In genomic region chr15:78239453-78239852, GRCm38 (mm10) we compare ENCODE assay signal across 8 mouse cellular contexts. TPM values are rescaled to one million over a fixed set of nuclear protein-coding genes. Genes with fewer than 3 reads are reported as not detected.
DNase-seq lines count a peak whose midpoint lies in the region; ATAC-seq lines count a peak whose summit lies in the region.

No protein-coding gene starts in this region.

- H3K9me3 ChIP-seq in liver, embryonic 12.5 days (replicated peaks), result no peaks in the 10 kb centered on the region
- H3K9me3 ChIP-seq in limb, embryonic 10.5 days (replicated peaks), result no peaks in the 10 kb centered on the region

- no peak for ATAC-seq in liver, embryonic 12.5 days
- peak; percentile 36; the same call in 1 of the 2 replicates for ATAC-seq in cerebellum, adult (ENCODE audit: insufficient number of reproducible peaks, low FRiP score, low TSS enrichment)

- H3K4me3 ChIP-seq in liver, embryonic 12.5 days, result no peak overlapping the region
- H3K4me3 ChIP-seq in limb, embryonic 10.5 days, result no peak overlapping the region

- peak; percentile 69 for DNase-seq in liver
- peak; percentile 80 for DNase-seq in MN1 (ENCODE audit: low spot score)
- DNase-seq in gastrocnemius, postnatal 4 days (ENCODE audit: low spot score in 2 of 2), result peak; percentile 45 to 67
- peak; percentile 70 for DNase-seq in limb, embryonic 10.5 days (ENCODE audit: low spot score)
- DNase-seq in retina, postnatal 1 day, result peak; percentile 89
- DNase-seq in urinary bladder, adult 2 months (ENCODE audit: low spot score), result no peak

- H3K4me2 ChIP-seq in liver, embryonic 12.5 days, result no peak overlapping the region

- no peak overlapping the region for H3K27ac ChIP-seq in liver, embryonic 12.5 days
- H3K27ac ChIP-seq in limb, embryonic 10.5 days, result no peak overlapping the region

- no peaks in the 10 kb centered on the region for H3K36me3 ChIP-seq in liver, embryonic 12.5 days
- no peaks in the 10 kb centered on the region for H3K36me3 ChIP-seq in limb, embryonic 10.5 days

- H3K4me1 ChIP-seq in liver, embryonic 12.5 days, result peaks cover 7% of the 10 kb centered on the region
- peaks cover 16% of the 10 kb centered on the region for H3K4me1 ChIP-seq in limb, embryonic 10.5 days

- WGBS in liver, embryonic 12.5 days (ENCODE audit: insufficient replicate concordance), result 19% methylated on average over 10 of the region's 10 CpGs
- WGBS in limb, embryonic 10.5 days, result 31% methylated on average over 10 of the region's 10 CpGs

- H3K9ac ChIP-seq in liver, embryonic 12.5 days, result no peak overlapping the region

- peaks cover 16% of the 10 kb centered on the region; the same call in 1 of the 2 replicates for H3K27me3 ChIP-seq in liver, embryonic 12.5 days (replicated peaks)
- H3K27me3 ChIP-seq in limb, embryonic 10.5 days (ENCODE audit: low read depth, poor library complexity, severe bottlenecking), result no peaks in the 10 kb centered on the region

RNA-seq across cellular contexts. Expression of gene Ncf4, which starts 5.1 kb away (rescaled TPM):
- polyA plus RNA-seq in liver, embryonic 12.5 days (2016; fragmentation: Nextera tagmentation; extraction: Ambion mirVana), result 31.4 and 37.5 TPM in 2 replicates
- 1 to 10 TPM; 3.4 to 3.9 TPM for total RNA-seq in gastrocnemius, postnatal 4 days (2021)
- 4.3 and 5.3 TPM in 2 replicates for polyA plus RNA-seq in limb, embryonic 10.5 days (2016; fragmentation: Nextera tagmentation; extraction: Ambion mirVana)
- 14.7 and 24.4 TPM in 2 replicates for polyA plus RNA-seq in urinary bladder, adult 2 months (2012; rRNA removed)

RNA-seq across cellular contexts. Expression of gene Pvalb, which starts 33.3 kb away (rescaled TPM):
- polyA plus RNA-seq in liver, embryonic 12.5 days (2016; fragmentation: Nextera tagmentation; extraction: Ambion mirVana), result not detected in 2 replicates
- 100 to 1,000 TPM; 716 to 864 TPM for total RNA-seq in gastrocnemius, postnatal 4 days (2021)
- not detected in 2 replicates for polyA plus RNA-seq in limb, embryonic 10.5 days (2016; fragmentation: Nextera tagmentation; extraction: Ambion mirVana)
- polyA plus RNA-seq in urinary bladder, adult 2 months (2012; rRNA removed), result 0.07 TPM in 1 of 2 replicates, not detected in the other
